Mouse (Mus musculus) CH12.LX (cell line): ENCODE measurements around the gene Fmnl1. TPM values are rescaled to one million over a fixed set of nuclear protein-coding genes. Genes with fewer than 3 reads are reported as not detected.

Source experiments
- DNase-seq: peaks from one replicate; pipeline ENCODE4 v3.0.0-alpha.2; 2013; ENCODE audit errors: extremely low read depth
- H3K27ac ChIP-seq: 2 replicates; pipeline ENCODE4 v1.5.1; 2012; ENCODE audit warnings: low read depth, mild to moderate bottlenecking, control low read depth, moderate library complexity; ENCODE audit not compliant: insufficient read depth
- H3K27me3 ChIP-seq: replicated peaks from 2 replicates; pipeline ENCODE3; 2012; ENCODE audit warnings: inconsistent platforms
- H3K36me3 ChIP-seq, 2 experiments: replicated peaks in 1 of 2; 2 replicates each; pipeline versions ENCODE3 to v1.6.1; 2012; ENCODE audit warnings: inconsistent platforms in 1 of 2, low read length in 1 of 2, mild to moderate bottlenecking in 1 of 2, mixed read lengths in 1 of 2, moderate library complexity in 1 of 2; ENCODE audit not compliant: control insufficient read depth in 1 of 2, insufficient read depth in 1 of 2
- H3K4me1 ChIP-seq, 2 experiments: 2 replicates each; pipeline ENCODE4 v1.6.1; 2012; ENCODE audit warnings: inconsistent platforms in 1 of 2, moderate library complexity in 1 of 2; ENCODE audit not compliant: insufficient read depth in 2 of 2, control insufficient read depth in 1 of 2
- H3K4me2 ChIP-seq: 2 replicates; pipeline ENCODE4 v1.6.1; 2012; ENCODE audit warnings: low read depth, mild to moderate bottlenecking, control low read depth; ENCODE audit not compliant: poor library complexity, insufficient read depth, severe bottlenecking
- H3K4me3 ChIP-seq, 3 experiments: fragments of 150-350 bp in 1 of 3; sonication (generic) in 1 of 3; replicated peaks in 1 of 3; 2 replicates each; pipeline versions ENCODE3 to v1.5.1; 2011 to 2012; ENCODE audit warnings: low read depth in 2 of 3, low read length in 2 of 3, mild to moderate bottlenecking in 2 of 3, moderate library complexity in 2 of 3, control low read depth in 1 of 3, improper control_type of control experiment in 1 of 3, inconsistent platforms in 1 of 3, mixed read lengths in 1 of 3; ENCODE audit not compliant: poor library complexity in 1 of 3
- H3K79me2 ChIP-seq: replicated peaks from 2 replicates; pipeline ENCODE4 v1.6.1; 2012; ENCODE audit warnings: mild to moderate bottlenecking, moderate library complexity; ENCODE audit not compliant: control insufficient read depth, poor library complexity, insufficient read depth, severe bottlenecking; ENCODE audit errors: extremely low read depth
- H3K9ac ChIP-seq: 2 replicates; pipeline ENCODE4 v1.6.1; 2012; ENCODE audit warnings: low read depth, mild to moderate bottlenecking, control low read depth, moderate library complexity; ENCODE audit not compliant: insufficient read depth
- H3K9me3 ChIP-seq: replicated peaks from 2 replicates; pipeline ENCODE3; 2012; ENCODE audit warnings: low read length, inconsistent platforms, mixed read lengths
- E2F4 ChIP-seq: IDR thresholded peaks from 2 replicates; pipeline ENCODE4 v1.6.1; 2011; ENCODE audit warnings: low read depth, low read length, improper control_type of control experiment; ENCODE audit not compliant: insufficient replicate concordance
- HCFC1 ChIP-seq: IDR thresholded peaks from 2 replicates; pipeline ENCODE4 v1.6.1; 2012; ENCODE audit warnings: low read depth, mild to moderate bottlenecking, inconsistent platforms, low read length, improper control_type of control experiment
- JUN ChIP-seq: IDR thresholded peaks from 2 replicates; pipeline ENCODE4 v1.6.1; 2011; ENCODE audit warnings: low read depth, mild to moderate bottlenecking, low read length, improper control_type of control experiment, moderate library complexity; ENCODE audit not compliant: insufficient read depth
- MAX ChIP-seq: IDR thresholded peaks from 2 replicates; pipeline ENCODE4 v1.6.1; 2011; ENCODE audit warnings: low read length, improper control_type of control experiment
- MXI1 ChIP-seq: IDR thresholded peaks from 2 replicates; pipeline ENCODE4 v1.6.1; 2011; ENCODE audit warnings: mild to moderate bottlenecking, low read depth, low read length, improper control_type of control experiment
- MYC ChIP-seq: IDR thresholded peaks from 2 replicates; pipeline ENCODE4 v1.6.1; 2011; ENCODE audit warnings: low read depth, mild to moderate bottlenecking, improper control_type of control experiment, low read length
- POLR2A ChIP-seq: IDR thresholded peaks from 2 replicates; pipeline ENCODE4 v1.6.1; 2011; ENCODE audit warnings: low read depth, mild to moderate bottlenecking, improper control_type of control experiment, low read length
- SIN3A ChIP-seq: IDR thresholded peaks from 2 replicates; pipeline ENCODE4 v1.6.1; 2012; ENCODE audit warnings: low read length, improper control_type of control experiment, inconsistent platforms
- UBTF ChIP-seq: IDR thresholded peaks from 2 replicates; pipeline ENCODE4 v1.6.1; 2012; ENCODE audit warnings: low read depth, mild to moderate bottlenecking, inconsistent platforms, low read length, improper control_type of control experiment, moderate library complexity
- ZNF384 ChIP-seq: IDR thresholded peaks from 2 replicates; pipeline ENCODE4 v1.6.1; 2012; ENCODE audit warnings: low read depth, low read length, improper control_type of control experiment, inconsistent platforms
- dilution Hi-C: fragments of 300-500 bp; cut with MboI; formaldehyde crosslinking; loops from 2 replicates; pipeline ENCODE4 v1.14.3; 2020; ENCODE audit warnings: low sequenced_read_pairs; ENCODE audit not compliant: extremely low pct_unique_long_range_greater_than_20kb, extremely low pct_ligation_motif_present
- in situ Hi-C: fragments of 300-500 bp; cut with MboI; formaldehyde crosslinking; loops from 3 replicates; pipeline ENCODE4 v1.14.3; 2019; ENCODE audit warnings: low sequenced_read_pairs, low pct_ligation_motif_present, low pct_unique_long_range_greater_than_20kb, mixed read lengths
- polyA plus RNA-seq: library from polyadenylated mRNA; unstranded; fragments of >175 nt; gene quantifications from 2 replicates; pipeline ENCODE4 v1.2.1, GENCODE M21; 2012; ENCODE audit warnings: low read depth; ENCODE audit not compliant: insufficient read length
- total RNA-seq, 2 experiments: library from RNA; depleted of rRNA; stranded (reverse); fragments of 300-350 nt in 1 of 2; fragments of >200 nt in 1 of 2; gene quantifications; 2 replicates each; pipeline ENCODE4 v1.2.3; 2012 to 2014

Fmnl1 gene
- total and polyA plus RNA-seq, 3 experiments, result 6.9 to 118 (median 35.0) TPM

- Histone ChIP-seq H3K79me2 (peaks cover 32% of the 10 kb centered on the region), H3K9me3 (peaks cover 8% of the 10 kb centered on the region), H3K4me3 (no peak overlapping the region), H3K27ac (no peak overlapping the region), H3K4me1 (peaks cover 11 to 52% of the 10 kb centered on the region in 2 experiments), H3K36me3 (no peaks in the 10 kb centered on the region), H3K27me3 (no peaks in the 10 kb centered on the region), H3K9ac (no peak overlapping the region), H3K4me2 (no peak overlapping the region)
- in situ Hi-C loops (loop anchor here (5.0 to 25.0 kb wide), 3 partner anchors 103 to 393 kb away; no protein-coding TSS in a partner anchor), dilution Hi-C loops (no loop called here)
- no peak for TF ChIP-seq SIN3A
- no peak for TF ChIP-seq E2F4
- no peak for TF ChIP-seq MAX
- TF ChIP-seq UBTF, result no peak
- TF ChIP-seq MYC, result no peak
- DNase-seq, result no peak
These were observed 1.2 kb upstream of the Fmnl1 start for GRCm38 (mm10) chr11:103169664-103170063.

- Histone ChIP-seq H3K79me2 (peaks cover 32% of the 10 kb centered on the region), H3K4me2 (peak overlapping the region; percentile 54), H3K9ac (peak overlapping the region; percentile 58), H3K27me3 (no peaks in the 10 kb centered on the region), H3K9me3 (peaks cover 8% of the 10 kb centered on the region), H3K36me3 (no peaks in the 10 kb centered on the region), H3K27ac (peak overlapping the region; percentile 7; the same call in 1 of the 2 replicates), H3K4me3 (peak overlapping the region; percentile 30 to 78 (median 69)), H3K4me1 (peaks cover 11 to 57% of the 10 kb centered on the region in 2 experiments)
- TF ChIP-seq ZNF384, result no peak
- TF ChIP-seq JUN, result no peak
- TF ChIP-seq SIN3A, result peak; percentile 19; the same call in 1 of the 2 replicates
- in situ Hi-C loops (loop anchor here (5.0 to 25.0 kb wide), 3 partner anchors 102 to 392 kb away; no protein-coding TSS in a partner anchor), dilution Hi-C loops (no loop called here)
- DNase-seq, result peak; percentile 43
These were observed 805 bp upstream of the Fmnl1 start for GRCm38 (mm10) chr11:103170111-103170493.

- peak; percentile 44 for DNase-seq
- dilution Hi-C loops, result no loop called here
- in situ Hi-C loops, result loop anchor here (5.0 to 25.0 kb wide), 3 partner anchors 101 to 391 kb away; no protein-coding TSS in a partner anchor
- H3K9ac ChIP-seq, result peak overlapping the region; percentile 58
- peaks cover 2% of the 10 kb centered on the region for H3K9me3 ChIP-seq
- no peaks in the 10 kb centered on the region for H3K36me3 ChIP-seq
- peaks cover 11 to 67% of the 10 kb centered on the region in 2 experiments for H3K4me1 ChIP-seq
- H3K27me3 ChIP-seq, result no peaks in the 10 kb centered on the region
- TF ChIP-seq POLR2A (no peak), HCFC1 (no peak), SIN3A (0 out of 2 replicates have a peak, but pooled peaks have one; percentile 10), MXI1 (peak; percentile 44; the same call in 1 of the 2 replicates), UBTF (peak; percentile 21; the same call in 1 of the 2 replicates)
- peak overlapping the region; percentile 93; the same call in 1 of the 2 replicates for H3K4me2 ChIP-seq
- peak overlapping the region; percentile 69 to 79 (median 78) for H3K4me3 ChIP-seq
- peak overlapping the region; percentile 30; the same call in 1 of the 2 replicates for H3K27ac ChIP-seq
- H3K79me2 ChIP-seq, result peaks cover 33% of the 10 kb centered on the region
These were observed 346 bp downstream of the Fmnl1 start for GRCm38 (mm10) chr11:103171286-103171620.
